Mouse (Mus musculus): ENCODE measurements around the gene Pramef6. TPM values are rescaled to one million over a fixed set of nuclear protein-coding genes. Genes with fewer than 3 reads are reported as not detected.
"Not testable (repeated sequence)": the region's sequence is repeated elsewhere in the genome, so short reads cannot be mapped to it uniquely, and the experiment has no call there.

Pramef6 gene
- polyA plus RNA-seq (2016; fragmentation: Nextera tagmentation; extraction: Ambion mirVana) = not detected in 2 replicates

DNA sequence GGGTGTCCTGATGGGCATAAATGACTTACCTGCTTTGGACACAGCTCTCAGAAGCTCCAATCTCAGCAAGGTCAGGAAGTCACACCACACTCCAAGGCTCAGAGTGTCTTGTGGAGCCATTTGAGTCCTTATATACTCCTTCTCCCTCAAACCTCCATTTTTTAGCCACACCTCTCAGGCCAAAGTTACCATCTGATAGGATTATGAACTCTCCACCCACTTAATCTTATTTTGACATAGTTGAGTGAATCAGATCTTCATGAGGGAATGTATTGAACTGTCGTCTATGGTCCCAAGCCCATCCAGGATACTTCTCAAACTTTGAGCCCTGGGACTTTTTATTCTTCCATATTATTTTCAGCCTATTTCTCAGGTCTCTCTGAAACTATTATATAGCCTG is at the start of gene Pramef6:
Gene Pramef6, minus strand, starts transcription at position 101 of the 400 bp plus-strand sequence.
- not testable (repeated sequence) for H3K4me2 ChIP-seq (replicated peaks)
- WGBS = 93% methylated on average over 1 of the region's 1 CpGs

DNA sequence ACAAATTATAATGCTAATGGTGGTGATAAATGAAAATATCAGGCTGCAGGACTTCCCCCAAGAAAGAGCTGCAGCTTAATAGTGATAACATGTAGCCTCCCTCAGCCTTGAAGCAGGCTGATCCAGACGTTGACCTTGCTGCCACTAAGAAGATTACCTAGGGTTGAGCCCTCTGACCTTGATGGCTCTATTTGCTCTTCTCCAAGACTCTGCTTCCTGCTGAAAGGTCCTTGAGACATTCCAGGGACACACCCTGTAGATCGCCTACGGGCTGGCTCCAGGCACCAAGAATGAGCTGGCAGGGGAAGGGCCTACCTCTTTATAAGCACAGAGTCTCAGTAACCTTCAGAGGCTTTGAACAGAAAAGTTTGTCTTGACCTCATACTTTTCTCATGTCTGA is 5.8 kb downstream of the Pramef6 start:
- not testable (repeated sequence) for H3K36me3 ChIP-seq; H3K4me3 ChIP-seq; H3K9ac ChIP-seq; H3K27me3 ChIP-seq; H3K27ac ChIP-seq; H3K4me2 ChIP-seq (replicated peaks); H3K4me1 ChIP-seq; ATAC-seq (ENCODE audit: low FRiP score)
- WGBS = 90% methylated on average over 3 of the region's 3 CpGs
- peaks cover 33% of the 10 kb centered on the region for H3K9me3 ChIP-seq (replicated peaks)

More for the DNA sequence above, at the start of gene Pramef6:
- not testable (repeated sequence) for H3K9ac ChIP-seq; H3K27me3 ChIP-seq; H3K27ac ChIP-seq; H3K36me3 ChIP-seq; H3K4me1 ChIP-seq; ATAC-seq (ENCODE audit: low FRiP score); H3K4me3 ChIP-seq
- peaks cover 19% of the 10 kb centered on the region for H3K9me3 ChIP-seq (replicated peaks)

DNA sequence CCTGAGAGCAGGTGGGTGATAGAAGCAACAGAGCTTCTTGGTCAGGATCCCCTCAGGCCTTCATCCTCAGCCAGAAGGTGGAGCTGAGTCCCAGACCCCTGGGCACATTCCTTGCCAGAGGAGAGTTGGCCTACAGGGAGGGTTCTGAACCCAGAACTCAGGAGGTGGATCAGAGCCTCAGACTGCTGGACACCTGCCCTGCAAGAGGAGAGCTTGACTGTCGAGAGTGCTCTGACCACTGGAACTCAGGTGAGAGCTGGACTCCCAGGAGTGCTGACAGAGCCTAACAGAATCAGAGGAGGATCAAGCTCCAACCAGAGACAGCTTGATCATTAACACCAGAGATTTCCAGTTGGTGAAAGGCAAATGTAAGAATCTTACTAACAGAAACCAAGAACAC is 17.8 kb downstream of the Pramef6 start:
- 68% methylated on average over 1 of the region's 1 CpGs for WGBS
- ATAC-seq (ENCODE audit: low FRiP score) = not testable (repeated sequence)
- peaks cover 35% of the 10 kb centered on the region for H3K9me3 ChIP-seq (replicated peaks)

DNA sequence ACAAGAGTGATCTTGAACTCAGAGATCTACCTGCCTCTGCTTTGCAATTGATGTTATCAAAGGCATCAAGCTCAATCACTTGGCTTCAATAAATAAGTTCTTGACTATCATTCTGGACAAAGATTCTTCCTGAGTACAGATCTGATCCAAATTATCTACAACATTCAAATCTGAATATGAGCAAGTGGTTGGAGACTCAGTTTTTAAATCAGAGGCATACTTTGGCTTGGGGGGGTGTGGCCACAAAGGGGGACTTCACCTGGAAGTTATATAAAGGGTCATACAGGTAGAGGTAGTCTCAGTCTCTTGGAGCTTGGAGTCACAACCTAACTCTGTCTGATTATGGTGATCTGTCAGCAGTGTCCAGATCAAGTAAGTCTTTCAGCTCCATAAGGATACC is 54.0 kb downstream of the Pramef6 start, which contains the start of gene Gm13103:
Gene Gm13103, plus strand, starts transcription at position 301 of the 400 bp plus-strand sequence.
- not testable (repeated sequence) for H3K36me3 ChIP-seq; H3K9ac ChIP-seq; ATAC-seq (ENCODE audit: low FRiP score); H3K4me1 ChIP-seq; H3K4me3 ChIP-seq; H3K27me3 ChIP-seq; H3K27ac ChIP-seq; H3K4me2 ChIP-seq (replicated peaks)
- H3K9me3 ChIP-seq (replicated peaks) = peaks cover 26% of the 10 kb centered on the region

More for the DNA sequence above, 17.8 kb downstream of the Pramef6 start:
- H3K9ac ChIP-seq; H3K4me3 ChIP-seq; H3K4me2 ChIP-seq (replicated peaks); H3K4me1 ChIP-seq; H3K36me3 ChIP-seq; H3K27me3 ChIP-seq; H3K27ac ChIP-seq: not testable (repeated sequence)

Other genes starting within 250 kb of the Pramef6 start
- not detected in 2 replicates for gene Gm13088, start 243.1 kb downstream of the Pramef6 start, polyA plus RNA-seq (2016; fragmentation: Nextera tagmentation; extraction: Ambion mirVana)
- not detected in 2 replicates for gene Gm13089, start 197.7 kb downstream of the Pramef6 start, polyA plus RNA-seq (2016; fragmentation: Nextera tagmentation; extraction: Ambion mirVana)
- not detected in 2 replicates for gene Gm13078, start 180.9 kb downstream of the Pramef6 start, polyA plus RNA-seq (2016; fragmentation: Nextera tagmentation; extraction: Ambion mirVana)
- not detected in 2 replicates for gene Gm13023, start 111.0 kb downstream of the Pramef6 start, polyA plus RNA-seq (2016; fragmentation: Nextera tagmentation; extraction: Ambion mirVana)
- gene Gm13084, start 84.3 kb downstream of the Pramef6 start, polyA plus RNA-seq (2016; fragmentation: Nextera tagmentation; extraction: Ambion mirVana) = not detected in 2 replicates
- not detected in 2 replicates for gene Gm13103, start 53.9 kb downstream of the Pramef6 start, polyA plus RNA-seq (2016; fragmentation: Nextera tagmentation; extraction: Ambion mirVana)
- gene Pramef25, start 50.6 kb upstream of the Pramef6 start, polyA plus RNA-seq (2016; fragmentation: Nextera tagmentation; extraction: Ambion mirVana) = not detected in 2 replicates
- not detected in 2 replicates for gene Gm13101, start 66.6 kb upstream of the Pramef6 start, polyA plus RNA-seq (2016; fragmentation: Nextera tagmentation; extraction: Ambion mirVana)
- gene Pramef17, start 94.0 kb upstream of the Pramef6 start, polyA plus RNA-seq (2016; fragmentation: Nextera tagmentation; extraction: Ambion mirVana) = not detected in 2 replicates
- gene Pramel4, start 158.7 kb upstream of the Pramef6 start, polyA plus RNA-seq (2016; fragmentation: Nextera tagmentation; extraction: Ambion mirVana) = not detected in 2 replicates
- not detected in 2 replicates for gene Gm13102, start 206.1 kb upstream of the Pramef6 start, polyA plus RNA-seq (2016; fragmentation: Nextera tagmentation; extraction: Ambion mirVana)

Data from hindbrain, embryonic 12.5 days (tissue).